Mouse (Mus musculus): Measurements from ENCODE around the gene Zeb2. TPM values are rescaled to one million over a fixed set of nuclear protein-coding genes. Genes with fewer than 3 reads are reported as not detected.

Zeb2 gene
- polyA plus RNA-seq, 1 experiment from 2014 or later = 20.9 TPM

DNA sequence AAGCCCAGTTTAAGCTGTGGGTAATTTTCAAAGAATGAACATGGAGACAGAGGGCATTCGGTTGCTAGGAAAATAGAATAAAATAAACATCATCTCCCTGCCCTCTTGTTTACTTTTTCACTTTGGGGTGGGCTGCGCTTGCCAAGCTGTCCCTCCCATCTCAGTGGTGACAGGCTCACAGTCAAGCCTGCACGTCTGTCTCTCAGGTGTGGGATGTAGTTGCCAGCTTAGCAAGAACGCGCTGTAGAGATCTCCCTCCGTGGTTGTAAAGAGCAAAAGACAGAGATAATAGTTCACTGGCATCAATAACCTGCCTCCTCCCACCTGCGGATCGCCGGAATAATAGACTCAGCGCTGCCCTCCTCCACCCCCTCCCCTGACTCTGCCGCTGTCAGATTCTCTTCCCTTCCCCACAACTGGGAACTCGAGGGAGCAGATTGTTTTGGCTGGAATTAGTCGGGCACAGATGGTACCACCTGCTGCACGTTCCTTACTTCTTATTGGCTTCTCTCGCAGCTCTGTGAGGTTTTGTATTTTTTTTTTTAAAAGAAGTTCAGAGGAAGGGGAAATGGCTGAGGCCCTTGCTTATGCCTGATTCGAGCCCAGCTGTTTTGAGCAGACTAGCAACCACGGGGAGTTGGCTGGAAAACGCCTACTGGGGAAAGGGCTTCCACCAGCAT is 138.0 kb downstream of the Zeb2 start:
- Histone ChIP-seq H3K27me3 (replicated peaks; ENCODE audit: low read depth, poor library complexity, severe bottlenecking) (peaks cover 20% of the 10 kb centered on the region), H3K9me3 (no peaks in the 10 kb centered on the region), H3K27ac (replicated peaks) (no peak overlapping the region), H3K4me3 (peak overlapping the region; percentile 48), H3K36me3 (replicated peaks) (no peaks in the 10 kb centered on the region), H3K4me1 (peaks cover 22% of the 10 kb centered on the region)
- DNase-seq (ENCODE audit: low spot score) = peak; percentile 40
- WGBS = 7% methylated on average over 18 of the region's 18 CpGs

DNA sequence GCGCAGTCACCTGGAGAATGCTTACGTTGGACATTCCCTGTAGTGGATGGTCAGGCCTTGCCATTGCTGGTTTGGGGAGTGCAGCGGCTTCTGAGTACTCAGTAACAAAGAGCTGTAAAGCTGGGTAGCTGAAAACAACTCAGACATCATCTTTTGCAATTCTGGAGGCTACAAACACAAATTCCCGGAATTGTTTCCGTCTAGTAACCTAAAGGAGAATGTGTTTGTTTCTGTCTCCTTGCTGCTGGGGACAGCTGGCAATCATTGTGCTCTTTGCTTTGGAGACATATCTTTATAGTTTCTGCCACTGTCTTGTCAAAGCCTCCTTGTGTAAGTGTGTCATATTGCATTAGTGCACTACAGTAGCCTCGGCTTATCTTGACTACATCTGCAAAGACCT is 139.2 kb downstream of the Zeb2 start:
- Histone ChIP-seq H3K4me3 (no peak overlapping the region), H3K36me3 (replicated peaks) (no peaks in the 10 kb centered on the region)

DNA sequence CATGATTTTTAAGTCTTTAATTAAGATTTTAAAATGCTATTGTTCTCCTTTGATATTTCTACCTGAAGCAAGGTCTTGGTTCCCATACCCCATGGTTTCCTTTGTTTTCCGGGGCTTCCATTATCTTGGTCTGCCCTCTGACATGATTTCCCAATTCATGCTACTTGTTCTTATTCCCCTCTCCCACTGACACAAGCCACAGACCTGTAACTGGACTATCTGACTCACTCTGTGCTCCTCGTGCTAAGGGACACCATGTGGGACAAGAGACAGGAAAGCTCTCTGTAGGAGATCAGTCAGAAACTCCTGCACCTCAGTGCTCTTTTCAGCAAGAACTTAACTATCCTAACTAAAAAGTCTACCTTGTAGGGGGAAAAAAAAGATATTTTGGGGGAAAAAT is 139.6 kb downstream of the Zeb2 start:
- H3K36me3 ChIP-seq (replicated peaks) = no peaks in the 10 kb centered on the region
- no peaks in the 10 kb centered on the region for H3K9me3 ChIP-seq
- WGBS = 67% methylated on average over 2 of the region's 2 CpGs
- peaks cover 22% of the 10 kb centered on the region for H3K4me1 ChIP-seq
- no peak overlapping the region for H3K4me3 ChIP-seq
- H3K27me3 ChIP-seq (replicated peaks; ENCODE audit: low read depth, poor library complexity, severe bottlenecking) = peaks cover 20% of the 10 kb centered on the region
- H3K27ac ChIP-seq (replicated peaks) = no peak overlapping the region
- DNase-seq (ENCODE audit: low spot score) = no peak

More for the DNA sequence above, 139.2 kb downstream of the Zeb2 start:
- no peaks in the 10 kb centered on the region for H3K9me3 ChIP-seq
- peaks cover 20% of the 10 kb centered on the region for H3K27me3 ChIP-seq (replicated peaks; ENCODE audit: low read depth, poor library complexity, severe bottlenecking)
- no peak for DNase-seq (ENCODE audit: low spot score)
- WGBS = 73% methylated on average over 6 of the region's 6 CpGs
- H3K4me1 ChIP-seq = peaks cover 22% of the 10 kb centered on the region
- no peak overlapping the region for H3K27ac ChIP-seq (replicated peaks)

DNA sequence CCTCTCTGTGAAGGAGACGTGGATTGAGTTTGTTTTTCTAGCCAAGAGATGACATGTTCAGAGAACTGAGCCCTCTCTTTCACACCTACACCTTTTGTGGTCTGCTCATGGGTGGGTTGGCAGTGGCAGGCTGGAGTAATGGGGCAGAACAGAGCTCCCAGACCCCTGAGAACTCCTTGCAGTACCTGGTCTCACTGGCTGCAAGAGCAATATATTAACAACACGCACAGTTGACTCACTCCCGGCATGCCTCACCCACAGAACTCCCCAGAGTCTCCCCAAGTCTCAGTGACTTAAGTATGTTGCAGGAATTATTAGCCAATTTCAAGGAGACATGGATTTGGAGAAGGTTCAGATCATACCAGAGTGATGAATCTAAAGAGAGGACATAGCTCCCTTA is 140.1 kb downstream of the Zeb2 start:
- 73% methylated on average over 3 of the region's 3 CpGs for WGBS
- no peak overlapping the region for H3K27ac ChIP-seq (replicated peaks)
- no peaks in the 10 kb centered on the region for H3K36me3 ChIP-seq (replicated peaks)

DNA sequence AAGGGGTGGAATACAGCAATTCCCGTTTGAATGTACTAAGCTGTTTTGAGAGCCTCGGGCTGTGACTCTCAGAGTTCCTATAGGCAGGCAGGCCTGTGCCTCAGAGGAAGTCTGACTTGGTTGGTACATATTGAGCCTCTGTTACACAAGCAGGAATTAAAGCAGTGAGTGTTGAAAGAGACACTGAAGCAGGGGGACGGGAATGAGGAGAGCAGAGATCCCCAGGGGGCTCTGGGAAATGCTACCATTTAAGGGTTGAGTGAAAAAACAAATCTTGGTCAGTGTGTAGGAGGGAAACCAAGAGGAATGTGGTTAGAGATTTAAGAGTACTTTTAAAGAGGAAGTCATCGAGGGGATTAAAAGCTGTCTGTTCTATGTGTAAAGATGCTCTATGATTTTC is 140.7 kb downstream of the Zeb2 start:
- Histone ChIP-seq H3K27ac (replicated peaks) (no peak overlapping the region), H3K4me3 (no peak overlapping the region), H3K9me3 (no peaks in the 10 kb centered on the region), H3K36me3 (replicated peaks) (no peaks in the 10 kb centered on the region), H3K4me1 (peaks cover 22% of the 10 kb centered on the region), H3K27me3 (replicated peaks; ENCODE audit: low read depth, poor library complexity, severe bottlenecking) (peaks cover 20% of the 10 kb centered on the region)
- WGBS = 42% methylated on average over 4 of the region's 4 CpGs
- no peak for DNase-seq (ENCODE audit: low spot score)

More for the DNA sequence above, 140.1 kb downstream of the Zeb2 start:
- no peak for DNase-seq (ENCODE audit: low spot score)
- no peaks in the 10 kb centered on the region for H3K9me3 ChIP-seq
- H3K4me3 ChIP-seq = no peak overlapping the region
- H3K27me3 ChIP-seq (replicated peaks; ENCODE audit: low read depth, poor library complexity, severe bottlenecking) = peaks cover 20% of the 10 kb centered on the region
- H3K4me1 ChIP-seq = peaks cover 22% of the 10 kb centered on the region

DNA sequence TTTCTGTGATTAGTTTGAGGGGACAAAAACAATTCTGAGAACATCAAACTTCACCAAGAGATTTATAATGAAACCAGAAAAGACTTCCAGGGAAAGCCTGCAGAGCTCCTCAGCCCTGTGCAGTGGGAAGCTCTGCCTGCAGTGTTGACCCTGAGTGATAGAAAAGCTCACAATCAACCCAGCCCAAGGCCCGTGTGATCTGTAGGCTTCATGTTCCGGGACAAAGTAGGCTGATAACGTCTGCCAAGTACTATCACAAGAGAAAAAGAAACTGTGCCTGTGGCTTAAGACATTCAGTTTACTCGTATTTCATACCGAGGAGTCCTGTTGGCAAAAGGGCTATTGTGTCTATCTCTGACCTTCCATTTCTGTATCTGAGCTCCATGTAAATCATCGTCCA is 143.4 kb downstream of the Zeb2 start:
- Histone ChIP-seq H3K9me3 (no peaks in the 10 kb centered on the region), H3K36me3 (replicated peaks) (no peaks in the 10 kb centered on the region), H3K27me3 (replicated peaks; ENCODE audit: low read depth, poor library complexity, severe bottlenecking) (peaks cover 10% of the 10 kb centered on the region), H3K27ac (replicated peaks) (no peak overlapping the region), H3K4me1 (peaks cover 10% of the 10 kb centered on the region), H3K4me3 (no peak overlapping the region)
- DNase-seq (ENCODE audit: low spot score) = no peak
- WGBS = 89% methylated on average over 6 of the region's 6 CpGs

DNA sequence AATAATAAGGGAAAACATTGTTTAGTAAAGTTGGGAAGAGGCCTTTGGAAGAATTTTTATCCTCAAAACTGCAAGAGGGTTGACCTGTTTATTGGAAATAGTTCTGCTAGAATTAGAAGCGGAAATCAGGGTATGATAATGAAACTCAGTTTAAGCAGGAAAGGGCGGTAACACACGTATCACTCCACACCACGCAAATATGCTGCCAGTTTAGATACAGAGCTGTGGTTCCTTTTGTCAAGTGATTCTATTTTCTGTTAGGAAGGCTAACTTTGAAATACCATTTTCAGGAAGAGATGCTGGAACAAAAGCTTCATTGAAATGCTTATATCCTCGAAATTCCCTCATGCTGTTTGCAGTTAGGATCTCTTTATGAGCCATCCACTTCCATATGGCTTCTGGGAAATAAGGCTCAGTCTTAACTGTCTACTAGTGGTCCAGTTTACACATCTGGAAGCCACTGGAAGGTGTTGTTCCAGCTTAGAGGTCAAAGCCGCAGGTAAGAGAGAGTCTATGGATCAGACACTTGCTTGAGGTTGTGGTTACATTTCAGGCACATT is 147.0 kb downstream of the Zeb2 start:
- no peaks in the 10 kb centered on the region for H3K9me3 ChIP-seq
- H3K27ac ChIP-seq (replicated peaks) = no peak overlapping the region
- no peaks in the 10 kb centered on the region for H3K27me3 ChIP-seq (replicated peaks; ENCODE audit: low read depth, poor library complexity, severe bottlenecking)
- H3K4me3 ChIP-seq = no peak overlapping the region
- H3K4me1 ChIP-seq = 0 out of 2 replicates have a peak, but pooled peaks cover 2% of the 10 kb centered on the region
- no peaks in the 10 kb centered on the region for H3K36me3 ChIP-seq (replicated peaks)
- DNase-seq (ENCODE audit: low spot score) = no peak
- WGBS = 92% methylated on average over 6 of the region's 6 CpGs

DNA sequence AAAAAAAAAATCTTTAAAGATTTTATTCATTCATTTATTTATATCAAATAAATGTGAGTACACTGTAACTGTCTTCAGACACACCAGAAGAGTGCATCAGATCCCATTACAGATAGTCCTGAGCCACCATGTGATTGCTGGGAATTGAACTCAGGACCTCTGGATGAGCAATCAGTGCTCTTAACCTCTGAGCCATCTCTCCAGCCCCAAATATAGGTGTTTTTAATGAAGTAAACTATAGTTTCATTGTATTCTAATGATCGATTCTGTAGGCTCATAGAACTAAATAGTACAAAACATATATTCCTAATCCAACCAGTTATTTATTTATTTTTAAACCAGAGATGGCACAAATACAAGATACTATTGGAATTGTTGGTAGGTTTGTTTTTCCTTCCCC is 147.6 kb downstream of the Zeb2 start:
- Histone ChIP-seq H3K27ac (replicated peaks) (no peak overlapping the region), H3K4me1 (0 out of 2 replicates have a peak, but pooled peaks cover 2% of the 10 kb centered on the region), H3K4me3 (no peak overlapping the region), H3K27me3 (replicated peaks; ENCODE audit: low read depth, poor library complexity, severe bottlenecking) (no peaks in the 10 kb centered on the region), H3K9me3 (no peaks in the 10 kb centered on the region), H3K36me3 (replicated peaks) (no peaks in the 10 kb centered on the region)
- WGBS = 92% methylated on average over 1 of the region's 1 CpGs
- no peak for DNase-seq (ENCODE audit: low spot score)

DNA sequence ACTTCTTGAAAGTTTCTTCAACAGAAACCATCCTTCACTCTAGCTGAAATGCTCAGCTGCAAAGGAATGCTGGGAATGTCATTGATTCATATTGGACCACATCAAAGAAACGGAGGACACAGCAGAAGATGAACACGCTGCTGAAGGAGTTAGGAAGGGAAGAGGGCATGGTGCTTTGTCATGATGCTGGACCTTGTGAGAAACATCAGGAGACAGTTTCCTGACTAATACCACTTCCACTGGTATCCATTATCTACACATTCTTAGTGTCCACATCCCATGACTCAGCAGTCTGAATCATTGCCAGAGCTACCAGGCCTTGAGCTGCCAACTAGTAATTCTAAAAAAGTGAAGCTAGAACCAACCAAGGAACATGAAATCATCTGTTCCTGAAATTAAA is 148.0 kb downstream of the Zeb2 start:
- no peak for DNase-seq (ENCODE audit: low spot score)

DNA sequence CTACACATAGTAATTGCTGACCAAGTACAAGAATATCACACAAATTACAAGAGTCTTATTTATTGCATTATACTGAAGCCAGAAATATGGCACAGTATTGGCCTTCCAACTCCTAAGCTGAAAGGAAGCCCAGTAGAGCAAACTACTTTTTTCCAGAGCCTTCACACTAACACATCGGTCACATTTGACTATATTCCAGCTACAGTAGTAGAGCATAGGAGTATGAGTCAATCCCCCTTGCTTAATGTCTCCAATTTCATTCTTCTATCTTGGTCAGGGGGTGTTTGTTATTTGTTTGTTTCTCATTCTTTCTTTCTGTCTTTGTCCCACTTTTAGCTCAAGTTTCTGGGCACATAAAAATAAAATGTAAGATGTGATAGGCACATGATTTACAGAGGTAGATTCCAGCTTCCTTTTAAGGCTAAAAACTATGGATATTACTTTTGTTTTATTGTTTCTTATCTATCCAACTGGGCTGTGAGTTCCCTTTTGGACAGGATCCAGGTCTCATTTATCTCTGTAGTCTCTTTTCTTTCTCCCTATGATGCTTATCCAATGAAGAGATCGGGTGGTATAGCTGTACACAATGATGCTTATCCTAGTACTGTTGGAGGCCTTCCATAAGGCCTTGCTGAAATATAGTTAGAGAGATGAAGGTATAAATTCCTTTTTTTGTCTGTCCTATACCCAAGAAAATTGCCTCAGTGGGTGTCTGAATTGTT is 151.2 kb downstream of the Zeb2 start:
- DNase-seq (ENCODE audit: low spot score) = no peak

More for the DNA sequence above, 148.0 kb downstream of the Zeb2 start:
- Histone ChIP-seq H3K4me3 (no peak overlapping the region), H3K36me3 (replicated peaks) (no peaks in the 10 kb centered on the region), H3K4me1 (0 out of 2 replicates have a peak, but pooled peaks cover 2% of the 10 kb centered on the region), H3K27ac (replicated peaks) (no peak overlapping the region), H3K9me3 (no peaks in the 10 kb centered on the region), H3K27me3 (replicated peaks; ENCODE audit: low read depth, poor library complexity, severe bottlenecking) (no peaks in the 10 kb centered on the region)
- WGBS = 81% methylated on average over 2 of the region's 2 CpGs

DNA sequence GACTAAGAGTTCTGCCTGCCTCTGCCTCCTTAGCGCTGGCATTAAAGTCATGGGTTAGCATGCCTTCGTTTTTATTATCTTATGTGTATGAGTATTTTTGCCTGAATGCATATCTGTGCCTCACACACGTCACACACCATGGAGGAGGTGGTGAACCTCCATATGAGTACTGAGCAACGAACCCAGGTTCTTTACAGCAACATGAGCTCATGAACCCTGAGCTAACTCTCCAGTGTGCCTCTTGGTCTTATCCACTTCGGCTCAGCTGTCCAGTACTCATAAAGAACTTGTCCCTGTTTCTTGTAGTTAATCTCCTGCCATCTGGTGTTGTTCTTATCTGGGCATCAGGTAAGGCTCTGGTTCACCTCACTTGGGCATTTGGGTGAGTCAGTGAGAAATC is 154.6 kb downstream of the Zeb2 start:
- no peaks in the 10 kb centered on the region for H3K9me3 ChIP-seq
- 0 out of 2 replicates have a peak, but pooled peaks cover 2% of the 10 kb centered on the region for H3K4me1 ChIP-seq
- no peaks in the 10 kb centered on the region for H3K27me3 ChIP-seq (replicated peaks; ENCODE audit: low read depth, poor library complexity, severe bottlenecking)
- 89% methylated on average over 5 of the region's 5 CpGs for WGBS
- H3K4me3 ChIP-seq = no peak overlapping the region
- DNase-seq (ENCODE audit: low spot score) = no peak
- no peaks in the 10 kb centered on the region for H3K36me3 ChIP-seq (replicated peaks)
- H3K27ac ChIP-seq (replicated peaks) = no peak overlapping the region

More for the DNA sequence above, 151.2 kb downstream of the Zeb2 start:
- Histone ChIP-seq H3K4me3 (no peak overlapping the region), H3K36me3 (replicated peaks) (no peaks in the 10 kb centered on the region), H3K9me3 (no peaks in the 10 kb centered on the region), H3K4me1 (0 out of 2 replicates have a peak, but pooled peaks cover 2% of the 10 kb centered on the region), H3K27ac (replicated peaks) (no peak overlapping the region), H3K27me3 (replicated peaks; ENCODE audit: low read depth, poor library complexity, severe bottlenecking) (no peaks in the 10 kb centered on the region)
- 92% methylated on average over 2 of the region's 2 CpGs for WGBS

DNA sequence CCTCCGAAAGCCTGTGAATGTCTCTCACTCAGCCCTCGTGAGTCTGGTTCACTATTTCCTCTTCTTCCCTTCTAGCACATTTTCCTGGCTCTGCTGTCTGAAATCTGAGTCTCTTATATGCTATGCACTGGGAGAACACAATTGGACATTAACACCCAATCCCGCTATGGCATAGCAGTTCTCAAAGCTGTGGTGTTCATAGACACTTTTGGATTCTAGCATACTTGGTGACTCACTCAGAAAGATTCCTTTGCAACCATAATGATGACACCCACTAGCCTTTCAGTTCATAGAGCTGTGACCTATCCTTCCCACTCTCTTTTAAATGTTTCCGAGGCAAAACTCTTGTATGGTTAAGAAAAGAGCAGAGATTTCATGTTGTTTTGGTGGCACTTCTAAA is 156.0 kb downstream of the Zeb2 start:
- no peak overlapping the region for H3K27ac ChIP-seq (replicated peaks)
- WGBS = 85% methylated on average over 4 of the region's 4 CpGs
- no peak for DNase-seq (ENCODE audit: low spot score)

DNA sequence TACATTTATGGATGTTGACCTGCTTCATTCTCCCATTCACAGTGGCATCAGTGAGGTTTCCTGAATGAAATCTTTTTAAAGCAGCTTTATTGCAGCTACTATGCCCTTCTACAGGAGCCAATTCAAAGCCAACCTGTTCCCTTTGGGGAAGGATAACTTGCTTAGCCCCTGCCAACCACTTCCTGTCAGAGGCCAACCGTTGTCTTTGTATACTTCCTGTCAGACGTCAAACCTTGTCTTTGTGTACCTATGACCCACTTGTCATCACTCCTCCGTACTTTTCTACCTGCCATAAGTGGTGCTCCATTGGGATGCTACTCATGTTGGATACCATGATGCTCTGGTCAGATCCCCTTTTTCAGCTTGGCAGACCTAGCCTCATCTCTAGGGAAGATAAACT is 156.6 kb downstream of the Zeb2 start:
- Histone ChIP-seq H3K9me3 (no peaks in the 10 kb centered on the region), H3K4me1 (no peaks in the 10 kb centered on the region), H3K27me3 (replicated peaks; ENCODE audit: low read depth, poor library complexity, severe bottlenecking) (no peaks in the 10 kb centered on the region), H3K4me3 (no peak overlapping the region), H3K27ac (replicated peaks) (no peak overlapping the region), H3K36me3 (replicated peaks) (no peaks in the 10 kb centered on the region)
- 87% methylated on average over 3 of the region's 3 CpGs for WGBS
- no peak for DNase-seq (ENCODE audit: low spot score)

More for the DNA sequence above, 156.0 kb downstream of the Zeb2 start:
- Histone ChIP-seq H3K9me3 (no peaks in the 10 kb centered on the region), H3K4me3 (no peak overlapping the region), H3K27me3 (replicated peaks; ENCODE audit: low read depth, poor library complexity, severe bottlenecking) (no peaks in the 10 kb centered on the region), H3K36me3 (replicated peaks) (no peaks in the 10 kb centered on the region), H3K4me1 (no peaks in the 10 kb centered on the region)

All from embryonic facial prominence, embryonic 10.5 days (tissue).